Mouse (Mus musculus): ENCODE results near the gene Tcea2.

Tcea2 gene

GRCm38 (mm10) chr2:181675454-181675853 lies 4.7 kb upstream of the Tcea2 start:
- no peak for DNase-seq

GRCm38 (mm10) chr2:181676424-181676823 lies 3.7 kb upstream of the Tcea2 start:
- peak; percentile 52 for DNase-seq

GRCm38 (mm10) chr2:181677096-181677754 lies 2.9 kb upstream of the Tcea2 start:
- DNase-seq = no peak

GRCm38 (mm10) chr2:181677755-181678098 lies 2.4 kb upstream of the Tcea2 start:
- no peak for DNase-seq

- DNase-seq = peak; percentile 44
These were observed 1.3 kb upstream of the Tcea2 start for GRCm38 (mm10) chr2:181678780-181679179.

- DNase-seq = no peak
These were observed 607 bp downstream of the Tcea2 start for GRCm38 (mm10) chr2:181680716-181681117.

GRCm38 (mm10) chr2:181681978-181682377 lies 1.9 kb downstream of the Tcea2 start:
- DNase-seq = no peak

- no peak for DNase-seq
These were observed 3.3 kb downstream of the Tcea2 start for GRCm38 (mm10) chr2:181683381-181683780.

GRCm38 (mm10) chr2:181684713-181685112 lies 4.6 kb downstream of the Tcea2 start:
- no peak for DNase-seq

GRCm38 (mm10) chr2:181685686-181686085 lies 5.6 kb downstream of the Tcea2 start:
- DNase-seq = no peak

- no peak for DNase-seq
These were observed 7.5 kb downstream of the Tcea2 start for GRCm38 (mm10) chr2:181687586-181687985.

GRCm38 (mm10) chr2:181689466-181690160 lies 9.5 kb downstream of the Tcea2 start:
- DNase-seq = no peak

GRCm38 (mm10) chr2:181691083-181691482 lies 11.0 kb downstream of the Tcea2 start:
- no peak for DNase-seq

GRCm38 (mm10) chr2:181691571-181691970 lies 11.5 kb downstream of the Tcea2 start:
- DNase-seq = no peak

GRCm38 (mm10) chr2:181692304-181692703 lies 12.2 kb downstream of the Tcea2 start:
- DNase-seq = no peak

GRCm38 (mm10) chr2:181693339-181694280 lies 13.5 kb downstream of the Tcea2 start, which contains the start of gene Rgs19:
Rgs19 (minus strand) TSS chr2:181693977.
- peak; percentile 80 for DNase-seq

- no peak for DNase-seq
These were observed 14.5 kb downstream of the Tcea2 start for GRCm38 (mm10) chr2:181694581-181694980.

- DNase-seq = no peak
These were observed 15.7 kb downstream of the Tcea2 start for GRCm38 (mm10) chr2:181695776-181696175.

GRCm38 (mm10) chr2:181696801-181697420 lies 16.8 kb downstream of the Tcea2 start:
- DNase-seq = no peak

GRCm38 (mm10) chr2:181698241-181698640 lies 18.1 kb downstream of the Tcea2 start, which contains the start of gene Lkaaear1:
Lkaaear1 (minus strand) TSS chr2:181698442.
- DNase-seq = no peak

- DNase-seq = no peak
These were observed 26.6 kb downstream of the Tcea2 start for GRCm38 (mm10) chr2:181706668-181707067.

GRCm38 (mm10) chr2:181713749-181714148 lies 33.6 kb downstream of the Tcea2 start:
- no peak for DNase-seq

- peak; percentile 71 for DNase-seq
These were observed 34.8 kb downstream of the Tcea2 start, which contains the start of gene Oprl1 for GRCm38 (mm10) chr2:181714903-181715326. Oprl1 (plus strand) TSS chr2:181715016.

Measured in right cerebral cortex, postnatal 4 days (tissue).